Mouse (Mus musculus): ENCODE measurements around the gene Sh3pxd2a. TPM values are rescaled to one million over a fixed set of nuclear protein-coding genes. Genes with fewer than 3 reads are reported as not detected.

Sh3pxd2a gene
- total and polyA plus RNA-seq, 3 experiments, result 3.9 to 11.3 TPM; not detected in 1

DNA sequence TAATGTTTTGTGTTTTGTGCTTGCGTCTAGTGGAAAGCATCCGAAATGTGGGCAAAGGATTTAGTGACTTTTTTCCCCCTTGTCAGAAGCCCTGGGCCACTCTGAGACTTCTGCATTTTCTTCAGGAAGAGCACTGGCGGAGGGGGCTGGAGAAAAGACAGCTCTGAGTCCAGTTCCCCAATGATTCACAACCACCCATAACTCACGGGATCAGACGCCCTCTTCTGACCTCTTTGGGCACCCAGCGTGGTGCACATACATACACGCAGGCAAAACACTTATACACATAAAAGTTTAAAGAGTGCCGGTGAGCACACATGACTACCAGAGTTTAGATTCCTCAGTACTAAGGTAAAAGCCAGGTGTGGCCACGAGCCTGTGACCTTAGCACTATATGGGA lies 1.3 kb upstream of the Sh3pxd2a start:
- no peak for DNase-seq (ENCODE audit: low read depth, low spot score)
- Histone ChIP-seq H3K27me3 (ENCODE audit: control insufficient read depth in 1 of 2, insufficient read depth in 2 of 2, low read length in 2 of 2) (no peaks in the 10 kb centered on the region; a peak in 1 of 4 replicates), H3K4me3 (ENCODE audit: control insufficient read depth in 1 of 2, insufficient read depth in 1 of 2, low read depth in 2 of 2, low read length in 2 of 2) (no peak overlapping the region)

DNA sequence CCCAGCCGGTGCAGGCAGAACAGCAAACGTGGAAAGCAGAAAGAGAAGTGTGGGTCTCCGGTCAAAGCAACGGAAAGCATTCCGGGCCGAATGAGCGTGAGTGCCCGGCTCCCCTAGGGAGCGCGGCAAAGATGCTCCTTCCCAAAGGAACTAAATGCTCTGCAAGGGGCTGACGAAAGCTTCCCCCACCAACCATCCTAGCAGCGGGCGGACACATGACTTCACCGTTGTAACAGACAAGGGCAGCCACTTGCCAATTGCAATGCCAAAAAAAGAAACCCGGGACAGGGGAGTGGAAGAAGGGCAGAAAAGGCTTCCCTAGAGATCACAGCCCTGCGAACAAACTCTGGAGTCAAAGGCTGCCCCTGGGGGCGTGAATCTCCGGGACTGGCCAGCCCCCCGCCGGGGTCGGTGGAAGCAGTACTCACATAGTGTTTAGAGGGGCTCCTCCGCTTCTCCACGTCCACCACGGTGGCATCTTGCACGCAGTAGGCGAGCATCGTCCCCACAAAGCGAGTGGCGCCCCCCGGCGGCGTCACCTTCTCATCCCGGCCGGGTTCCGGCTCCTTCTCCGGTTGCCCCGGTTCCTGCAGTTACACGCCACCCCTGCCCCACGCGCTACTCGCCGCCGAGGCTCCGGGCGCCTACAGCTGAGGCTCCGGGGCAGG lies 431 bp downstream of the Sh3pxd2a start:
- TF ChIP-seq MAZ (IDR thresholded peaks at IDR 0.05; ENCODE audit: low read depth, low read length) (no peak), HCFC1 (IDR thresholded peaks at IDR 0.05; ENCODE audit: low read depth, low read length) (no peak), RCOR1 (IDR thresholded peaks at IDR 0.05; ENCODE audit: low read depth, low read length) (no peak)
- Histone ChIP-seq H3K4me1 (ENCODE audit: control insufficient read depth in 1 of 2, insufficient read depth in 2 of 2, low read length in 2 of 2) (no peaks in the 10 kb centered on the region), H3K27me3 (ENCODE audit: control insufficient read depth in 1 of 2, insufficient read depth in 2 of 2, low read length in 2 of 2) (no peaks in the 10 kb centered on the region), H3K79me2 (ENCODE audit: control insufficient read depth, insufficient read depth, low read length, poor library complexity) (no peaks in the 10 kb centered on the region), H3K27ac (ENCODE audit: control insufficient read depth, low read depth, low read length) (no peak overlapping the region), H3K36me3 (ENCODE audit: control insufficient read depth in 1 of 2, insufficient read depth in 2 of 2, low read length in 2 of 2) (no peaks in the 10 kb centered on the region), H3K9ac (ENCODE audit: control insufficient read depth, low read depth, low read length, poor library complexity, severe bottlenecking) (no peak overlapping the region), H3K4me3 (ENCODE audit: control insufficient read depth in 1 of 2, insufficient read depth in 1 of 2, low read depth in 2 of 2, low read length in 2 of 2) (no peak overlapping the region), H3K9me3 (replicated peaks; ENCODE audit: insufficient read depth, low read length) (no peaks in the 10 kb centered on the region)
- DNase-seq (ENCODE audit: low read depth, low spot score), result no peak

More for the DNA sequence above, 1.3 kb upstream of the Sh3pxd2a start:
- no peaks in the 10 kb centered on the region for H3K79me2 ChIP-seq (ENCODE audit: control insufficient read depth, insufficient read depth, low read length, poor library complexity)
- TF ChIP-seq CHD1 (IDR thresholded peaks at IDR 0.05; ENCODE audit: low read depth, low read length), result no peak
- no peak for TF ChIP-seq SIN3A (IDR thresholded peaks at IDR 0.05; ENCODE audit: low read length)
- no peak for TF ChIP-seq BHLHE40 (IDR thresholded peaks at IDR 0.05; ENCODE audit: borderline replicate concordance, low read depth, low read length)
- no peak for TF ChIP-seq MAZ (IDR thresholded peaks at IDR 0.05; ENCODE audit: low read depth, low read length)
- TF ChIP-seq USF1 (IDR thresholded peaks at IDR 0.05; ENCODE audit: low read depth, low read length), result no peak
- no peak for TF ChIP-seq POLR2AphosphoS5 (IDR thresholded peaks at IDR 0.05; ENCODE audit: borderline replicate concordance, low read depth, low read length)
- no peak for TF ChIP-seq MXI1 (IDR thresholded peaks at IDR 0.05; ENCODE audit: low read depth, low read length)
- TF ChIP-seq MAFK (IDR thresholded peaks at IDR 0.05; ENCODE audit: borderline replicate concordance, low read depth, low read length), result no peak
- TF ChIP-seq E2F4 (IDR thresholded peaks at IDR 0.05; ENCODE audit: borderline replicate concordance, low read depth, low read length), result no peak
- no peaks in the 10 kb centered on the region for H3K4me1 ChIP-seq (ENCODE audit: control insufficient read depth in 1 of 2, insufficient read depth in 2 of 2, low read length in 2 of 2)
- no peaks in the 10 kb centered on the region for H3K9me3 ChIP-seq (replicated peaks; ENCODE audit: insufficient read depth, low read length)
- H3K9ac ChIP-seq (ENCODE audit: control insufficient read depth, low read depth, low read length, poor library complexity, severe bottlenecking), result no peak overlapping the region
- no peaks in the 10 kb centered on the region for H3K36me3 ChIP-seq (ENCODE audit: control insufficient read depth in 1 of 2, insufficient read depth in 2 of 2, low read length in 2 of 2)
- no peak overlapping the region for H3K27ac ChIP-seq (ENCODE audit: control insufficient read depth, low read depth, low read length)

DNA sequence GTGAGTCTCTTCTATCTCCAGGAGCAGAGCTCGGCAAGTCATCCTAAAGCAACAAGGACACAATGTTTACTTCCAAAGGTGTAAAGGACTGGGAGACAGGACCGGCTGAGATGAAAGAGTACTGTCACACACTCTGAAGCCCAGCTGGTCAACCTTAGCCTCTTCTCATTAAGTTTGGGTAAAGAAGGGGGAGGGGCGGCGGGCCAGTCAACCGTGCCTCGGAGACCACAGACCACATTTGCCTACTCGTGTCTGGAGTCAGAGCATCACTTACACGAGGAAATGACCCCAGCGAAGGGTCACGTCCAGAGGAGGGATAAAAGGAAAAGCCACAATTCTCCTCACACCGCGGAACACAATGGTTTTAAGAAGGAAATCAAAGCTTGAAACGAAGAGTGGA lies 995 bp downstream of the Sh3pxd2a start:
- no peaks in the 10 kb centered on the region for H3K36me3 ChIP-seq (ENCODE audit: control insufficient read depth in 1 of 2, insufficient read depth in 2 of 2, low read length in 2 of 2)
- no peaks in the 10 kb centered on the region for H3K9me3 ChIP-seq (replicated peaks; ENCODE audit: insufficient read depth, low read length)
- no peak overlapping the region for H3K9ac ChIP-seq (ENCODE audit: control insufficient read depth, low read depth, low read length, poor library complexity, severe bottlenecking)
- H3K4me3 ChIP-seq (ENCODE audit: control insufficient read depth in 1 of 2, insufficient read depth in 1 of 2, low read depth in 2 of 2, low read length in 2 of 2), result no peak overlapping the region
- H3K79me2 ChIP-seq (ENCODE audit: control insufficient read depth, insufficient read depth, low read length, poor library complexity), result no peaks in the 10 kb centered on the region
- DNase-seq (ENCODE audit: low read depth, low spot score), result no peak
- H3K27ac ChIP-seq (ENCODE audit: control insufficient read depth, low read depth, low read length), result no peak overlapping the region
- no peaks in the 10 kb centered on the region for H3K4me1 ChIP-seq (ENCODE audit: control insufficient read depth in 1 of 2, insufficient read depth in 2 of 2, low read length in 2 of 2)
- H3K27me3 ChIP-seq (ENCODE audit: control insufficient read depth in 1 of 2, insufficient read depth in 2 of 2, low read length in 2 of 2), result no peaks in the 10 kb centered on the region
- no peak for TF ChIP-seq ZKSCAN1 (IDR thresholded peaks at IDR 0.05; ENCODE audit: low read depth, low read length)
- no peak for TF ChIP-seq TBP (IDR thresholded peaks at IDR 0.05; ENCODE audit: low read depth, low read length)
- no peak for TF ChIP-seq USF2 (IDR thresholded peaks at IDR 0.05; ENCODE audit: borderline replicate concordance in 1 of 2, insufficient read depth in 1 of 2, low read depth in 1 of 2, low read length in 2 of 2)
- TF ChIP-seq CHD2 (IDR thresholded peaks at IDR 0.05; ENCODE audit: low read length), result no peak
- TF ChIP-seq GATA1 (IDR thresholded peaks at IDR 0.05; ENCODE audit: low read depth, low read length), result no peak
- no peak for TF ChIP-seq ZC3H11A (IDR thresholded peaks at IDR 0.05; ENCODE audit: low read depth, low read length)
- no peak for TF ChIP-seq ETS1 (IDR thresholded peaks at IDR 0.05; ENCODE audit: low read depth, low read length)
- TF ChIP-seq SMC3 (IDR thresholded peaks at IDR 0.05; ENCODE audit: low read depth, low read length), result no peak
- no peak for TF ChIP-seq EP300 (IDR thresholded peaks at IDR 0.05; ENCODE audit: low read depth in 1 of 2, low read length in 2 of 2)
- TF ChIP-seq KAT2A (conservative IDR thresholded peaks at IDR 0.05; ENCODE audit: low read depth, low read length), result no peak
- no peak for TF ChIP-seq RCOR1 (IDR thresholded peaks at IDR 0.05; ENCODE audit: low read depth, low read length)
- TF ChIP-seq ELF1 (IDR thresholded peaks at IDR 0.05; ENCODE audit: low read depth, low read length), result no peak
- TF ChIP-seq TAL1 (IDR thresholded peaks at IDR 0.05; ENCODE audit: low read length), result no peak
- no peak for TF ChIP-seq POLR2A (IDR thresholded peaks at IDR 0.05; ENCODE audit: control insufficient read depth in 1 of 2, insufficient read depth in 1 of 2, low read depth in 1 of 2, low read length in 2 of 2, poor library complexity in 1 of 2)
- TF ChIP-seq BHLHE40 (IDR thresholded peaks at IDR 0.05; ENCODE audit: borderline replicate concordance, low read depth, low read length), result no peak
- TF ChIP-seq UBTF (IDR thresholded peaks at IDR 0.05; ENCODE audit: borderline replicate concordance, insufficient read depth, low read depth, low read length), result no peak
- TF ChIP-seq MAFK (IDR thresholded peaks at IDR 0.05; ENCODE audit: borderline replicate concordance, low read depth, low read length), result no peak
- TF ChIP-seq MAX (IDR thresholded peaks at IDR 0.05; ENCODE audit: low read length), result no peak
